Mouse (Mus musculus): Measurements from ENCODE around the gene Pcolce. TPM values are rescaled to one million over a fixed set of nuclear protein-coding genes. Genes with fewer than 3 reads are reported as not detected.

Gene Pcolce
- polyA plus RNA-seq, 1 experiment from 2014 or later, result 22.8 TPM

- ATAC-seq (ENCODE audit: low FRiP score), result no peak
- Histone ChIP-seq H3K9ac (peak overlapping the region; percentile 39), H3K36me3 (peaks cover 26% of the 10 kb centered on the region), H3K4me2 (peak overlapping the region; percentile 49), H3K27me3 (peaks cover 50% of the 10 kb centered on the region), H3K4me1 (replicated peaks) (peaks cover 26% of the 10 kb centered on the region), H3K27ac (no peak overlapping the region), H3K4me3 (peak overlapping the region; percentile 32), H3K9me3 (no peaks in the 10 kb centered on the region)
- 2% methylated on average over 44 of the region's 44 CpGs for WGBS
Measured at GRCm38 (mm10) chr5:137645091-137645651, 31.6 kb upstream of the Pcolce start.

- Histone ChIP-seq H3K9me3 (no peaks in the 10 kb centered on the region), H3K36me3 (peaks cover 32% of the 10 kb centered on the region), H3K4me2 (no peak overlapping the region)
Measured at GRCm38 (mm10) chr5:137644484-137644883, 30.9 kb upstream of the Pcolce start.

GRCm38 (mm10) chr5:137642886-137643285 lies 29.3 kb upstream of the Pcolce start:
- H3K4me2 ChIP-seq, result no peak overlapping the region
- H3K4me1 ChIP-seq (replicated peaks), result peaks cover 8% of the 10 kb centered on the region
- 52% methylated on average over 4 of the region's 4 CpGs for WGBS
- no peak overlapping the region for H3K4me3 ChIP-seq
- no peak overlapping the region for H3K27ac ChIP-seq
- H3K27me3 ChIP-seq, result peaks cover 50% of the 10 kb centered on the region
- no peak for ATAC-seq (ENCODE audit: low FRiP score)
- H3K9ac ChIP-seq, result no peak overlapping the region; the same call in 1 of the 2 replicates
- H3K36me3 ChIP-seq, result peaks cover 48% of the 10 kb centered on the region
- H3K9me3 ChIP-seq, result no peaks in the 10 kb centered on the region

More at GRCm38 (mm10) chr5:137644484-137644883, 30.9 kb upstream of the Pcolce start:
- H3K4me1 ChIP-seq (replicated peaks), result peaks cover 20% of the 10 kb centered on the region
- no peak overlapping the region for H3K27ac ChIP-seq
- ATAC-seq (ENCODE audit: low FRiP score), result no peak
- no peak overlapping the region for H3K4me3 ChIP-seq
- 37% methylated on average over 19 of the region's 19 CpGs for WGBS
- H3K27me3 ChIP-seq, result peaks cover 50% of the 10 kb centered on the region
- H3K9ac ChIP-seq, result no peak overlapping the region

GRCm38 (mm10) chr5:137641054-137641453 lies 27.5 kb upstream of the Pcolce start, which contains the start of gene Sap25:
TSS of gene Sap25 (plus strand) at chr5:137641334.
- H3K4me2 ChIP-seq, result no peak within 1 kb of the TSS
- H3K36me3 ChIP-seq, result peaks cover 67% of the 10 kb centered on the region
- ATAC-seq (ENCODE audit: low FRiP score), result no peak
- H3K9me3 ChIP-seq, result no peaks in the 10 kb centered on the region
- no peak within 1 kb of the TSS for H3K9ac ChIP-seq
- H3K4me3 ChIP-seq, result no peak within 1 kb of the TSS
- WGBS, result 88% methylated on average over 19 of the region's 19 CpGs
- peaks cover 39% of the 10 kb centered on the region for H3K27me3 ChIP-seq
- peaks cover 7% of the 10 kb centered on the region for H3K4me1 ChIP-seq (replicated peaks)
- no peak within 1 kb of the TSS for H3K27ac ChIP-seq

DNA sequence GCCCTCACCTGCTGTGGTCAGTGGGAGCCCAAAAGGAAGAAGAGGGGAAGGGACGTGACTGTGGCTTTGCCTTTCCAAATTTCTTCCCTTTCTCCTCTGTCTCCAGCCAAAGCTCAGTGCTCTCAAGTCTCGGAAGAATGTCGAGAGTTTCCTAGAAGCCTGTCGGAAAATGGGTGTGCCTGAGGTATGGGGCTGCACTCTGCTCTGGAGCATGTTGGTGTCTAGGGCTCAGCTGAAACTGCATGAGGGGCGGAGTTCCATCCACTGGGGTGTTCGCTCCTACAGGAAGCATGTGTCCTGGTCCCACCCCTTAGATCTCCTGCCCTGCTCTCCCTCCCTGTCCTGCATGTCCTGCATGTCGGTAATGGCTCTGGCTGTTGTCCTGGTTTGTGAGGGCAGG lies 25.9 kb upstream of the Pcolce start:
- no peak overlapping the region for H3K27ac ChIP-seq
- H3K4me1 ChIP-seq (replicated peaks), result no peaks in the 10 kb centered on the region; the same call in 1 of the 2 replicates
- 91% methylated on average over 7 of the region's 7 CpGs for WGBS
- no peak overlapping the region for H3K4me3 ChIP-seq
- no peaks in the 10 kb centered on the region for H3K9me3 ChIP-seq
- ATAC-seq (ENCODE audit: low FRiP score), result no peak
- peaks cover 78% of the 10 kb centered on the region for H3K36me3 ChIP-seq
- no peak overlapping the region for H3K4me2 ChIP-seq
- no peak overlapping the region for H3K9ac ChIP-seq
- peaks cover 24% of the 10 kb centered on the region for H3K27me3 ChIP-seq

DNA sequence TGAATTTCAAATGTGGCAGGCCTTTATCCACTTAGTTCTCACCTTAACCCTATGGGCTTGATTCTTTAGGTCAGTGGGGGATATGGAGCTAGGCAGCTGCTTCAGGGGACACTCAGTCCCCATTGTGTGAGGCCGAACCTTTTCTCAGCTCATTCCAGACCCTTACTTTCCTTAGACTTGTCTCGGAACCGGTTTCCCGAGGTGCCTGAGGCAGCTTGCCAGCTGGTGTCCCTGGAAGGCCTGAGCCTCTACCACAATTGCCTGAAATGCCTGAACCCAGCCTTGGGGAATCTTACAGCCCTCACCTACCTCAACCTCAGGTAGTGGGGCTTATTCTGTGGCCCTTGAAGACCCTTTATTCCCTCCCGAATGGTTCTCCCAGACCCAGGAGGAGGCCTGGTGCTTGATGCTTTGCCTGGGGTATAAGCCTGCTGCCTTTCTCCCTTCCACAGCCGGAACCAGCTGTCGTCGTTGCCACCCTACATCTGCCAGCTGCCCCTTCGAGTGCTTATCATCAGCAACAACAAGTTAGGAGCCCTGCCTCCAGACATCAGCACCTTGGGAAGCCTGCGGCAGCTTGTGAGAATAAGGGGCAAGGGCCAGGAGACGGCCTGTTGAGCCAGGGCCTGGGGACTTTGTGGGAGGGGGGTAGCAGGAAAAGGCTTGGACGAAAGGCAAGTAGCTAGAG lies 20.0 kb upstream of the Pcolce start:
- 70% methylated on average over 12 of the region's 12 CpGs for WGBS
- no peak overlapping the region for H3K27ac ChIP-seq
- no peak overlapping the region for H3K4me2 ChIP-seq
- no peaks in the 10 kb centered on the region for H3K9me3 ChIP-seq
- peaks cover 45% of the 10 kb centered on the region for H3K36me3 ChIP-seq
- H3K4me1 ChIP-seq (replicated peaks), result peaks cover 47% of the 10 kb centered on the region
- H3K9ac ChIP-seq, result peak overlapping the region; percentile 35; the same call in 1 of the 2 replicates
- no peak for ATAC-seq (ENCODE audit: low FRiP score)
- H3K27me3 ChIP-seq, result no peaks in the 10 kb centered on the region
- no peak overlapping the region for H3K4me3 ChIP-seq

- Histone ChIP-seq H3K27me3 (no peaks in the 10 kb centered on the region), H3K4me1 (replicated peaks) (peaks cover 58% of the 10 kb centered on the region), H3K27ac (peak overlapping the region; percentile 46), H3K9me3 (no peaks in the 10 kb centered on the region), H3K9ac (peak overlapping the region; percentile 82), H3K36me3 (peaks cover 26% of the 10 kb centered on the region), H3K4me2 (peak overlapping the region; percentile 84), H3K4me3 (no peak overlapping the region)
- no peak for ATAC-seq (ENCODE audit: low FRiP score)
- WGBS, result 76% methylated on average over 4 of the region's 4 CpGs
Measured at GRCm38 (mm10) chr5:137631591-137631990, 18.0 kb upstream of the Pcolce start.

- Histone ChIP-seq H3K27ac (peak overlapping the region; percentile 25), H3K9me3 (no peaks in the 10 kb centered on the region), H3K27me3 (no peaks in the 10 kb centered on the region), H3K4me3 (peak overlapping the region; percentile 80; the same call in 1 of the 2 replicates), H3K9ac (peak overlapping the region; percentile 82), H3K4me1 (replicated peaks) (peaks cover 58% of the 10 kb centered on the region), H3K4me2 (peak overlapping the region; percentile 84), H3K36me3 (peaks cover 21% of the 10 kb centered on the region)
- ATAC-seq (ENCODE audit: low FRiP score), result no peak
- WGBS, result 62% methylated on average over 9 of the region's 9 CpGs
Measured at GRCm38 (mm10) chr5:137631171-137631570, 17.6 kb upstream of the Pcolce start.

DNA sequence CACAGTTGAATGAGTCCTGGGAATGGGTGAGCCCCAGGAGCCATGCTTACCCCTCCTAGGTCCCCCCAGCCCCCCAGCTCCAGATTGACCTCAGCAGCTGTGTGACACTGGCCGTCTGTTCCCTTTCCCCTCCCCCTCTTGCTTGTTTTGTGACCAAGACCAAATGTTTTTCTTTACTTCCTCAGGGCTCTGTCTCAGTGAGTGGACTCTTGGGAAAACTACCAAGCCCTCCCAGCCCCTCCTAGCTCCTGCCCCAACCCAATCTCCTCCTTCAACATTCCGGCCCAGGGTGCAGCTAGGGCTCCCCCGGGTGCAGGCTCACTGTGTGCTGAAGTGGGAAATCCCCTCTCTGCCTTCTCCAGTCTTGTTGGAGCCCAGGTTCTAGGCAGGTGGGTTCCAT lies 17.0 kb upstream of the Pcolce start:
- no peaks in the 10 kb centered on the region for H3K9me3 ChIP-seq
- 34% methylated on average over 3 of the region's 3 CpGs for WGBS

DNA sequence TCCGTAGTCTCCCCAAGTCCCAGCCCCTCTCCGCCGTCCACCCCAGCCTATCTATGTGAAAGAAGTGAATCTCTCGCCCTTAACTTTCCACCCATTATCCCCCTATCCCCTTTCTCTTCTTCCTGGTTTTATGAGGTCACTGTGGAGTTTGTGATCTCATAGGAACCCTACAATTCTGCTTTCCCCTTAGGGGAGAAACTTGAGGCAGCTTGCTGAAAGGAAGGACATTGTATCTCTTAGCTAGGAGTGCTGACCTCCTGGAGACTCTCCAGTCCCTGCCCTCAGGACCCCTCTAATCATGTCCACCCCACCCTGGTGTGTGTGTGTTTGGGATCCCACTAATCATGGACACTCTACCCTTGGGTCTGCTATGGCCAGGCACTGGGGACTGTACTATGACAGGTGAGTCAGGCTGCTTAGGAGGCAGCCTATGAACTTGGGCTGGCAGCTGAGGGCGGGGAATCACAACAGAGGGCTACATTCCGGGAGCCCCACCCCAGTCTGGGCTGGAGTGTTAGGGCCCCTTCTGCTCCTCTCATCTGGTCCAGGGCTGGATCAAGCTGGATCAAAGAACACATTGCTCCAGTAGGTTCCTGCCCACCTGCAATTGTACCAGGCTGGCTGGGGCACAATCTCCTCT lies 16.4 kb upstream of the Pcolce start:
- H3K9me3 ChIP-seq, result no peaks in the 10 kb centered on the region
- H3K27me3 ChIP-seq, result no peaks in the 10 kb centered on the region
- H3K27ac ChIP-seq, result peak overlapping the region; percentile 25; the same call in 1 of the 2 replicates
- no peak for ATAC-seq (ENCODE audit: low FRiP score)
- peaks cover 10% of the 10 kb centered on the region for H3K36me3 ChIP-seq
- peaks cover 58% of the 10 kb centered on the region for H3K4me1 ChIP-seq (replicated peaks)
- 29% methylated on average over 6 of the region's 6 CpGs for WGBS
- peak overlapping the region; percentile 82 for H3K9ac ChIP-seq
- H3K4me3 ChIP-seq, result peak overlapping the region; percentile 80
- H3K4me2 ChIP-seq, result peak overlapping the region; percentile 84

More for the DNA sequence above, 17.0 kb upstream of the Pcolce start:
- H3K4me3 ChIP-seq, result peak overlapping the region; percentile 80; the same call in 1 of the 2 replicates
- H3K27me3 ChIP-seq, result no peaks in the 10 kb centered on the region
- ATAC-seq (ENCODE audit: low FRiP score), result no peak
- H3K4me1 ChIP-seq (replicated peaks), result peaks cover 58% of the 10 kb centered on the region
- H3K36me3 ChIP-seq, result peaks cover 16% of the 10 kb centered on the region
- peak overlapping the region; percentile 25 for H3K27ac ChIP-seq
- peak overlapping the region; percentile 82 for H3K9ac ChIP-seq
- peak overlapping the region; percentile 84 for H3K4me2 ChIP-seq

DNA sequence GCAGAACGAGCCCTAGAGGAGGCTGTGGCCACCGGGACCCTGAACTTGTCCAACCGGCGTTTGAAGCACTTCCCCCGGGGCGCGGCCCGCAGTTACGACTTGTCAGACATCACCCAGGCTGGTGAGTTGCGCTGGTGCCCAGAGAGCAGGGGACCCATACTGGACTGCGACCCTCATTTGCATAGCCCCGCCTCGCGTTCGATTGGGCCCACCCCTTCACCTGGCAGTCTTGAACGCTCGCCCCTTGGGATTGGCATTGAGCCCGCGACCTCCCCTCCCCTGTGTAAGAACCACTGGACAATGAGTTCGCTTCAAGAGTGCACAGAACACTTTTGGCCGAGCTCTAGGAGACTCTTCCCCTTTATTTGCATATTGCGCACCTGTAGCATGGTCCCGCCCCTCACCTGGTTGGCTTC lies 15.7 kb upstream of the Pcolce start:
- H3K36me3 ChIP-seq, result peaks cover 9% of the 10 kb centered on the region
- H3K4me2 ChIP-seq, result peak overlapping the region; percentile 84
- peak overlapping the region; percentile 82 for H3K9ac ChIP-seq
- peak overlapping the region; percentile 80 for H3K4me3 ChIP-seq
- ATAC-seq (ENCODE audit: low FRiP score), result peak; percentile 26
- under 1% methylated on average over 23 of the region's 23 CpGs for WGBS
- H3K9me3 ChIP-seq, result no peaks in the 10 kb centered on the region
- peak overlapping the region; percentile 91 for H3K27ac ChIP-seq
- H3K27me3 ChIP-seq, result no peaks in the 10 kb centered on the region
- H3K4me1 ChIP-seq (replicated peaks), result peaks cover 58% of the 10 kb centered on the region

All from hindbrain, embryonic 13.5 days (tissue).